Mouse (Mus musculus) embryonic stem cell, embryonic (primary cell): ENCODE results near the gene Gcnt3.
"Not testable (repeated sequence)": the region's sequence is repeated elsewhere in the genome, so short reads cannot be mapped to it uniquely, and the experiment has no call there.

Experiments
- CTCF ChIA-PET, 4 experiments: fragments of 300-600 bp in 2 of 4; fragments of 350-600 bp in 2 of 4; sonication (Branson Sonifier 250); formaldehyde crosslinking; loops; one replicate each; lab custom pipeline; 2022; ENCODE audit warnings: inconsistent platforms in 2 of 4; lab: Charles Lee
- POLR2A ChIA-PET, 4 experiments: fragments of 300-600 bp in 2 of 4; fragments of 350-600 bp in 2 of 4; sonication (Branson Sonifier 250); formaldehyde crosslinking; loops; one replicate each; lab custom pipeline; 2022; ENCODE audit warnings: antibody characterized with exemption in 4 of 4, inconsistent platforms in 1 of 4; lab: Charles Lee

The Gcnt3 gene

DNA sequence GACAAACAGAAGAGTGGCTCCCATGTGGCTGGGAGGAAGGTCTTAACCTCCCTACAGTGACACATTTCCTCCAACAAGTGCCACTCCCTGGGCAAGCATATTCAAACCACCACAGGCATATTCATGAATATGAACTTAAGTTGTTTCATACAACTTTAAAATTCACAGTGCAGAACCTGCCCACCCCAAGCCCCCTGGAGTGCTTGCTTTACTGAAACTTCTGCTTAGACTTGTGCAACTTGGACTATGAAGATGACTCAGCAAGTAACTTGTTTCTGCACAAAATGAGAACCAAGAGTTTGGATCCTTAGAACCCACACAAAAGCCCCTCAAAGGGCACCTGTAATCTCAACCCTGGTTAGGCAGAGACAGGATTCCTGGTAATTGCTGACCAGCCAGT lies 13.2 kb downstream of the Gcnt3 start:
- ChIA-PET POLR2A (interaction anchor here in 2 of 4 experiments (1.5 to 3.1 kb wide), 3 partner anchors 9 to 12 kb away, joined by 4 to 11 read pairs (median 7); partner anchors contain the start of gene Gtf2a2 (in 1 of the 2)), CTCF (interaction anchor here in 1 of 4 experiments (0.6 kb wide), 1 partner anchor 34 kb away, joined by 3 read pairs; no protein-coding TSS in a partner anchor)

DNA sequence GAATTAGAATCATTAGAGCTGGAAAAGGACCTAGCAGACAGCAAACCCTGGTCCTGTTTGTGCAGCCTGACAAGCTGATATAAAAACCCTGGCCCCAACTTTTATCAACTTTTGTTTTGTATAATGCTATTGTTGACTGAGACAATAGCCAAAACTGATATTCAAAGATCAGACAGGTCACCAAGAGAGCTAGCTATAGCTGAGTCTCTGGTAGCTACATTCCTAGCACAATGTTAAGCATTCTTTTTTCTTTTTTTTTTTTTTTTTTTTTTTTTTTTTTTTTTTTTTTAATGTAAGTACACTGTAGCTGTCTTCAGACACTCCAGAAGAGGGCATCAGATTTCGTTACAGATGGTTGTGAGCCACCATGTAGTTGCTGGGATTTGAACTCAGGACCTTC lies 14.3 kb downstream of the Gcnt3 start:
- CTCF ChIA-PET: not testable (repeated sequence)
- POLR2A ChIA-PET: interaction anchor here in 3 of 4 experiments (0.6 to 1.1 kb wide), 7 partner anchors 10 to 1469 kb away, joined by 3 to 4 read pairs (median 3); partner anchors contain the start of gene Gtf2a2 (in 1 of the 3)

DNA sequence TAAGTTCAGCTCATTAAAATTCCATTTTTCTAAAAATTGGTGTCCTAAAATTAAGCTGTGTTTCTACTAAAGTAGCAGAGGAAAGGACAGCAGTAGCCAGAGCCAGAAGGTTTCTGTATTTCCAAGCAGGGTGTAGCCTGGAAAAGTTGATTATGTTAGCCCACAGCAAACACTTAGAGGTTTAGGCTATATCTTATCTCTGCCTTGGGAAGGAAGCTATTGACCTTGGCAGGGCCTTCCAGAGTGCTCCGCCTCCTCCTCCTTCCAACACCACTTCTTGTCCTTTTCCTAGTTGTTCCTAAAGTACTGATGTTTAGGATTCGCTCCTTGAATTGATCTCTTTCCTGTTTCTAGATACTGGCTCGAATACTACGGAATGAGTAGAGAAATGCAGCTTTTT lies 15.8 kb downstream of the Gcnt3 start:
- ChIA-PET CTCF (interaction anchor here in 1 of 4 experiments (1.1 kb wide), 1 partner anchor 380 kb away, joined by 3 read pairs; no protein-coding TSS in a partner anchor), POLR2A (interaction anchor here in 3 of 4 experiments (1.0 to 2.3 kb wide), 10 partner anchors 9 to 65 kb away, joined by 3 to 13 read pairs (median 4); partner anchors contain the start of genes Gtf2a2 (in 2 of the 3), Bnip2 (in 1 of the 3) and Gcnt3 (in 1 of the 3))

DNA sequence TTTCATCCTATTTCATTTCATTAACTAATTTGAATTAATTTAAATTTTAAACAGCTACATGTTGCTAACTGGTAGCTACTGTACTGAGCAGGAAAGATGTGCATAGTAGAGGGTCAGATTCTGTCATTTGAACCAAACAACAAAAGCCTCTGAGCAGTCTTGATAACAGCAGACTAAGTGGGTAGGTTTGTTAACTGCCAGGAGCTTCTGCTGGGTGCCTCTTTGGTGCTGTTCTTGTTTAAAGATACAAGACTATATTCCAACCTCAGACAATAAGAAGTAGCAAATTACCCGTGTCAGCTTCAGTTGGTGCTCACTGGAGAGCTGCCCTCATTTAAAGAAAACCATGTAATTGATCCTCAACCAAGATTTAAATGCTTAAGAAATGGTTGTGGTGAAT lies 16.3 kb downstream of the Gcnt3 start:
- CTCF ChIA-PET: interaction anchor here in 1 of 4 experiments (1.1 kb wide), 1 partner anchor 381 kb away, joined by 3 read pairs; no protein-coding TSS in a partner anchor
- POLR2A ChIA-PET: interaction anchor here in 3 of 4 experiments (0.6 to 2.3 kb wide), 13 partner anchors 9 to 119 kb away, joined by 3 to 13 read pairs (median 4); partner anchors contain the start of genes Gtf2a2 (in 2 of the 3), Bnip2 (in 1 of the 3) and Gcnt3 (in 1 of the 3)

DNA sequence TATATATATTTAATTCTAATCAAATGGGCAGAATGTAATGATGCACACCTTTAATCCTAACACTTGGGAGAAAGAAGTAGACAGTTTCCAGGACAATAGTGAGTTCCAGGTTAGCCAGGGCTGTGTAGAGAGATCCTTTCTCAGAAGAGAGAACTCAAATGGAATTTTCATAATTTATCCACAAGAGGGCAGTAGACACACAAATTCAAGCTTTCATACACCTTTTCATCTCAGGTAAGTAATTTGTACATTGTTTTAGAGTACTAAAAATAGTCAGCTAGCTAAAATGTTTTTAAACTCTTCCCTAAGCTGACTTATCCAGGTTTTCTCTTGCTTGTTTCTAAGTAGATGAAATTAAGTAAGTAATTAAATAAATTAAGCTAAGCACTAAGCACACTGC lies 19.0 kb downstream of the Gcnt3 start:
- ChIA-PET CTCF (interaction anchor here in 3 of 4 experiments (0.5 to 1.7 kb wide), 21 partner anchors 10 to 385 kb away, joined by 3 to 14 read pairs (median 3); no protein-coding TSS in a partner anchor), POLR2A (interaction anchor here (0.7 to 2.5 kb wide), 13 partner anchors 8 to 390 kb away, joined by 3 to 9 read pairs (median 4); partner anchors contain the start of gene Gcnt3 (in 1 of the 4))

DNA sequence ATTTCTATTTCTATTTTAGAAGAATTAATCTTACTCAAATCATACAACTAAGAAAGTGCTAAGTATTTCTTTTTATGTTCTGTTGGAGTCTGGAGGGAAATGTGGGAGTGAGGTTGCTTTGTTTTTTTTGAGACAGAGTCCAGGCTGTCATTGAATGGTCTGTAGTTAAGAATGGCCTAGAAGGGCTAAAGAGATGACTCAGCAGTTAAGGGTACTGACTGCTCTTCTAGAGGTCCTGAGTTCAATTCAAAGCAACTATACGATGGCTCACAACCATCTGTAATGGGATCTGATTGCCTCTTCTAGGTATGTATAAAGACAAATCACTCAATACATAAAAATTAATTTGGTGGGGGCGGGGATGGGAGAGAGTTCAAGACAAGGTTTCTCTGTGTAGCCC lies 22.3 kb downstream of the Gcnt3 start:
- ChIA-PET POLR2A (interaction anchor here in 1 of 4 experiments (1.0 kb wide), 1 partner anchor 27 kb away, joined by 3 read pairs; no protein-coding TSS in a partner anchor), CTCF (interaction anchor here in 1 of 4 experiments (2.0 kb wide), 1 partner anchor 65 kb away, joined by 4 read pairs; no protein-coding TSS in a partner anchor)

DNA sequence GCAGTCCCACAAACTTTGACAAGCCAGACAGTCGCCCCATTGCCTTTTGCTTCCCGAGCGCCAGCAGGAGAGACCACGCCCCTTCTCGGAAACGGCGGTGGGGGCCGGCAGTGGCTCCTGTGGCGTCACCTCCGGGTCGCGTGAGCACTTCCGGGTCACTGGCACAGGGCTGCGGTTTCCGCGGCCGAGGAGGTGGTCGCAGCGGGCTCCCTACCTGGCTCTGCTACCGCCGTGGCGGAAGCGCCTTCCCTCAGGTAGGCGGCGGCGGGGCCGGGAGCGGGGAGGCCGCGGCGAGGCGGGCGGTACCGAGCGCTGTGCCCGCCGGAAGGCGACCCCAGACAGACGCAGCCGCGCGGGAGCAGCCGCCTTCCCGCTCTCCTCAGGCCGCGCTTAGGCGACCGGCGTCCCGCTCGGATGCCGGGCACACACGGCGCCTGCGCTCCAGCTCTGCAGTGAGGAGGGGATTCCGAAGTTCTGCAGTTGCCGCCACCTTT lies 25.4 kb downstream of the Gcnt3 start, which contains the start of gene Gtf2a2:
Gene Gtf2a2, plus strand, starts transcription at position 143 of the 494 bp plus-strand sequence.
- POLR2A ChIA-PET: interaction anchor here (0.6 to 2.5 kb wide), 33 partner anchors 9 to 531 kb away, joined by 3 to 21 read pairs (median 4); partner anchors contain the start of gene Bnip2 (in 2 of the 4)
- CTCF ChIA-PET: interaction anchor here in 1 of 4 experiments (1.2 kb wide), 1 partner anchor 71 kb away, joined by 3 read pairs; no protein-coding TSS in a partner anchor

DNA sequence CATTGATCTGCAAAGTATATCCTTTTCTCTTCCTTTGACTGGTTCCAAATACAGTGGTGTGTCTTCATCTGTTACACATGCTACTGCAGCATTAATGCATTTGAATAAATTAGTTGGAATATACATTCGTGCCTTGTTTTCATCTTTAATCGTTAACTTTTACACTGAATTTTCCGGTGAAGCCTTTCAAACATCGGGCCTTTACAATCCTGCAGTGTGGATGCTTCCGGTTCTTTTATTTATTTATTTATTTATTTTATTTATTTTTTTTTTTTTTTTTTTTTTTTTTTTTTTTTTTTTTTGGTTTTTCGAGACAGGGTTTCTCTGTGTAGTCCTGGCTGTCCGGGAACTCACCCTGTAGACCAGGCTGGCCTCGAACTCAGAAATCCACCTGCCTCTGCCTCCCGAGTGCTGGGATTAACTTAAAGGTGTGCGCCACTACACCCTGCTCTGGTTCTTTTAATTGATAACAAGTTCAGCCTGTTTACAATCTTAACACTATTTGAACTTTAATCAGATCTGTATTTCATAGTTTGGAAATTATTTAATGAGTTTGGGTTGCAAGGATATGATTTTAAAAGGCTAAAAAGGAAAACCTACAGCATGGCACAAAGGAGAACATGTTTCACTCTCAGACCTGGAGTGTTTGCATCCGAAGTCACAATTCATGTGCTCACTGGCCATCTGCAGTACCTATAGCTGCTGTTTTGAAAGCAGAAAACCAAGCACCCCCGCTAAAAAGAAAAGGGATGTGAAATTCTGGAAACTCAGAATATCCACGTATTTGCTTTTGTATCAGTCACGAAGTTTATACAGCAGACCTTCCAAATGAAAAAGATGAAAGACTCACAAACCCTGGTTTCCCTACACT lies 26.1 kb downstream of the Gcnt3 start:
- ChIA-PET POLR2A (interaction anchor here in 3 of 4 experiments (0.6 to 2.5 kb wide), 17 partner anchors 8 to 186 kb away, joined by 3 to 21 read pairs (median 4); partner anchors contain the start of gene Bnip2 (in 1 of the 3)), CTCF (interaction anchor here in 1 of 4 experiments (1.2 kb wide), 1 partner anchor 72 kb away, joined by 3 read pairs; no protein-coding TSS in a partner anchor)

DNA sequence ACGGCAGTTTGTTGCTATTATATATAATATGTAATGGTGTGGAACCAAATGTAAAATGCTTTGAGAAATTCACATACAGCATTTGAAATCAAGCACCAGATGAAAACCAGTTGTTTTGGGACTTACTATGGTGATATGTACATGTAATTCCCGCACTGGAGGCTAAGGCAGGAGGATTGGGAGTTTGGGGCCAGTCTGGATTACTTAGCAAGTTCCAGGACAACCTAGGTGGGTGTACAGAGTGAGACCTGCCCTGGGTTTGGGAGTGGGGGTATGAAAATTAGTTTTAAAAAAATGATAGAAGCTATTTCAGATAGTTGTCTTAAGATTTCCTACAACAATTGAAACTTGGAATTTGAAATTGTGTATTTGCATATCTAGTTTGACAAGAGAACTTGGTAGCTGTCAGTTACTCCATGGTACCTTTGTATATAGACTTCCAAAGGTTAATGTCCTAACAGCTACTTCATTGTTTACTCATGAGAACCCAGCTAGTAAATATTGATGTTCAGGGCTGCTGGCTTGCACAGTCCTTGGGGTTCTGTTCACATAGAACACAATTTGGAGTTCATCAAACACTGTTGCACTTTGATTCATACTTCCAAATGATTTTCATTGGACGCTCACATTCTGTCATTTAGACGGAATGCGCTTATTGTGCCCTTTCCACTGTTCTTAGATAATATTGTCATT lies 27.0 kb downstream of the Gcnt3 start:
- CTCF ChIA-PET: interaction anchor here in 2 of 4 experiments (0.6 to 0.8 kb wide), 3 partner anchors 11 to 855 kb away, joined by 3 to 7 read pairs (median 6); no protein-coding TSS in a partner anchor

DNA sequence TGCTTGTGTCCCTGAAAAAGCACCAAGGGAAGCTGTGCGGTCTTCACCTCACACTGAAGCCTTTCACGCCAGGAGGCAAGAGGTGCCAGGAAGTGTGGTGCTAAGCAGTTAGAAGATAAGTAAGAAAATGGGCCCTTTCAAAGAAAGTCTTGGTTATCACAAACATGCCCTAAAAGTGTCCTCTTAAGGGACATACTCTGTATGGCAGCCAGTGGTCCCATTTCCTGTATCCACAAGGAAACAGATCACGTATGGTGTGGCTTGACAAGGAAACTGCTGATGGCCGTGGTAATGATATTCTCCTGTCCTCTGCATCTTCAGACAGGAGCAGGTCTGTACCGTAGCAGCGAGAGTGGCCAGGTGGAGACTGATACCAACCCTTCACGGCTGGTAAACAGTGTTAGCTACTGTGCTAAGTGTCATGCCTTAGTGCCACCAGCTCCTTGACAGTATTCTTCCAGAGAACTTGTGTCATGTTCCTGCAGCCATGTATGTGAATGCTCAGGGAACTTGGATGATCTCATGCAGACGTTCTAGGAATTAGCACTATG lies 28.1 kb downstream of the Gcnt3 start:
- POLR2A ChIA-PET: interaction anchor here in 2 of 4 experiments (0.6 to 1.9 kb wide), 4 partner anchors 9 to 131 kb away, joined by 3 to 5 read pairs (median 4); partner anchors contain the start of gene Bnip2 (in 1 of the 2)
- CTCF ChIA-PET: interaction anchor here in 1 of 4 experiments (0.6 kb wide), 1 partner anchor 132 kb away, joined by 6 read pairs; no protein-coding TSS in a partner anchor

More for the DNA sequence above, 27.0 kb downstream of the Gcnt3 start:
- POLR2A ChIA-PET: interaction anchor here in 2 of 4 experiments (1.2 to 1.9 kb wide), 3 partner anchors 15 to 70 kb away, joined by 3 to 5 read pairs (median 4); partner anchors contain the start of gene Bnip2 (in 1 of the 2)

DNA sequence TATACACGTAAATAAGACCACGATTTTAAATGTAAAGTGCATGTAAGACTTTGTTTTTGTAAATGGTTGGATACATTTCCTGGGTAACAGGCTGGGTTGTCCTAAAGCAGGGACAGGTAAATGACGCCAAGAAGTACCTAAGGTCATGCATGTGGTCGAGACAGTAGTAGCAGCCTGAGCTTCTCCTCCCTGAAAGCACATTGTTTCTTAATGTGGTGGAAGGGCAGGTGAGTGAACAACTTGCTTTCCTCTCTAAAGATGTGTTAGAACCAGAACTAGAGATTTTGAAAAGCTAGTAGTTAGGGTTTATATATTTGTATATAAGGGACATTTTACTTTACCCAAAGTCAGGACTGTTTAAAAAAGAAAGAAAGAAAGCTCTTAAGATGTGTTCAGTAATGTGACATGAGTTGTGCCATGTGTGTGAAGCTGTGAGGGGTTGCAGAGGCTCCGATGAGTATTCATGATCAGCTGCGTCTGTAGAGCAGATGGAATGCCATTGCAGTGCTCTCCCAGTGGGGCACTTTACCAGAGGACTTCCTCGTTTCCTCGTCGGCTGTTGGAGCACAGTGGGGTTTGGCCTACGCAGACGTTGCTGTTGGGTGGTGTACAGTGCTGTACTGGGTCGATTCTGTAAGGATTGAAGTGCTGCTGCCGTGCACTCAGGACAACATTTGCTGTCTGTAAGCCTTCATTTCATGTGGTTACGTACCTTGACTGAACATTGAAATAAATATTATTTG lies 30.2 kb downstream of the Gcnt3 start:
- ChIA-PET CTCF (interaction anchor here in 2 of 4 experiments (0.6 to 1.4 kb wide), 3 partner anchors 8 to 1091 kb away, joined by 3 to 6 read pairs (median 3); no protein-coding TSS in a partner anchor), POLR2A (interaction anchor here in 1 of 4 experiments (0.6 to 1.3 kb wide), 2 partner anchors 10 to 128 kb away, joined by 3 to 4 read pairs; no protein-coding TSS in a partner anchor)

DNA sequence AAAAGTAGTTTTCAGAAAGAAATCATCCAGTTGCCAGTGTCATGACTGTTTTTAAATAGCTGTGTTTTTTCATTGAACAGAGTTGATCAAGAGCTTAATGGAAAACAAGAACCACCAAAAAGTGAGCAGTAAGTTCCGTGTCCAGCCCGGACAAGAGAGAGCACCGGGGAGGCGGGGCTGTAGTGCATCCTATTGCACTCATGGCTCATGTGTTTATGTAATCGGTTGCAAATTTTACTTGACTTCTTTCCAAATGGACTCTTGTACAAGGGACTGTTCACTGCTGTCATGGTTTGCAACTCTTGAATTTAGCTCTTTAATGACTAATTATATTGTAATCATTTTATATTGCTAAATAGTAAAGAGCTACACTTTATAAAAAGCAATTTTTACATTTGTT lies 30.9 kb downstream of the Gcnt3 start:
- ChIA-PET CTCF (no interaction called here), POLR2A (interaction anchor here in 2 of 4 experiments (0.5 to 1.3 kb wide), 4 partner anchors 68 to 565 kb away, joined by 3 read pairs; no protein-coding TSS in a partner anchor)

DNA sequence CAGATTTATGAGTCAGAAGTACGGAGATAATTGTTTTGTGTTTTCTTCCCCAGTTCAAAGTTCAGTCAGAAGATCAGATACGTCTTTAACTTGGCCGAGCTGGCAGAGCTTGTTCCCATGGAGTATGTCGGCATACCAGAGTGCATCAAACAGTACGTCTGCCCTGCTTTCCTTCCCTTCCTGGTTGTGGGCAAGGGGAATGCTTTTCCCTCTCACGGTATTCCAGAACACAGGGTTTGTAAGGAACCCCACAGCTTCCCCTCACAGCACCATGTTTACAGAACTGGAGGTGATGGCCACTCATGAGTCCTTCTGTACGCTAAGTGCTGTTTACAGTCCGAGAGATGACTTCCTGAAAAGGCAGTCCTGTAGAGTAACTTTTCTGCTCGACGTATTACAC lies 34.4 kb downstream of the Gcnt3 start:
- ChIA-PET POLR2A (interaction anchor here in 3 of 4 experiments (0.7 to 2.4 kb wide), 3 partner anchors 9 to 141 kb away, joined by 3 to 8 read pairs (median 4); partner anchors contain the start of gene Gtf2a2 (in 2 of the 3)), CTCF (interaction anchor here in 1 of 4 experiments (0.5 kb wide), 1 partner anchor 914 kb away, joined by 3 read pairs; no protein-coding TSS in a partner anchor)

DNA sequence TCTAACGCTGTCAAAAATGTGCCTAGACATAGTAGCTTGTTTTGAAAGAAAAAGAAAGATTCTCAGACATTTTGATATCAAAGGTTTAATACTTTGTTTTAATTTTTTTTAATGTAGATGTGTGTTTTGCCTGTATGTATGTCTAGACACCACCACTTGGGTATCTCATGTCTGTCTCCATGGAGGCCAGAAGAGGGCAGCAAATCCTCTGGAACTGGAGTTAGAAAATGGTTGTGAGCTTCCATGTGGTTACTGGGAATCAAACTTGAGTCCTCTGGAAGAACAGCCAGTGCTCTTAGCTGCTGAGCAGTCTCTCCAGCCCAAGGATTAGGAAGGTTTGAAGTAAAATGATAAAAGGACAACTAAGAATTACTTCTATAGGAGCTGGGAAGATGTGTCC lies 38.6 kb downstream of the Gcnt3 start:
- ChIA-PET CTCF (interaction anchor here in 3 of 4 experiments (0.6 to 2.2 kb wide), 11 partner anchors 9 to 142 kb away, joined by 3 to 8 read pairs (median 4); partner anchors contain the start of gene Bnip2 (in 2 of the 3)), POLR2A (interaction anchor here in 3 of 4 experiments (0.6 to 3.5 kb wide), 4 partner anchors 13 to 227 kb away, joined by 3 to 21 read pairs (median 8); partner anchors contain the start of gene Gtf2a2 (in 1 of the 3))

DNA sequence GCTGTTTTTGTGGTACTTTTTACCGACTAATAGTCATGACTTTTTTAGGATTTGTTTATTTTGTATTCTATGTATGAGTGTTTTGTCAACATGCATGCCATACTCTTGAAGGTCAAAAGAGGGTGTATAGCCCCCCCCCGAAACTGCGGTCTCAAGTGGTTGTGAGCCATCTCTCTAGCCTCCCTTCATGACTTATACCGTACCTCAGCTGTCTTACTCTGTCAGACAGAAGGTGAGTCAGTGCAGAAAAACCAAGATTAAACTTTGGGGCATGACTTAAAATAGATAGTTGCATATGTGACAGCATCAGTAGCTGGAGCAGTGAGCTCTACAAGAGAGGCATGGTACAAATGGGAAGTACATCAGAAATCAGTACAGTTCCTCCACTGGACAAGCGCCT lies 43.3 kb downstream of the Gcnt3 start:
- CTCF ChIA-PET: interaction anchor here in 1 of 4 experiments (1.2 kb wide), 1 partner anchor 115 kb away, joined by 3 read pairs; no protein-coding TSS in a partner anchor

More for the DNA sequence above, 43.3 kb downstream of the Gcnt3 start:
- POLR2A ChIA-PET: interaction anchor here in 1 of 4 experiments (0.7 to 2.7 kb wide), 4 partner anchors 18 to 548 kb away, joined by 3 to 8 read pairs (median 4); partner anchors contain the start of genes Gtf2a2 and Sltm
